Mouse (Mus musculus): ENCODE results near the gene Tatdn3.

- TF ChIP-seq CTCF (IDR thresholded peaks at IDR 0.05; ENCODE audit: extremely low read depth, insufficient read depth, low read length) (no peak), POLR2A (IDR thresholded peaks at IDR 0.05; ENCODE audit: extremely low read depth, insufficient read depth, low read length) (no peak)
Measured at GRCm38 (mm10) chr1:191023140-191023539, 39.6 kb downstream of the Tatdn3 start.

All from cortical plate, adult 2 months (tissue).